ENCODE assay signal across 12 mouse cellular contexts in the genomic region with DNA sequence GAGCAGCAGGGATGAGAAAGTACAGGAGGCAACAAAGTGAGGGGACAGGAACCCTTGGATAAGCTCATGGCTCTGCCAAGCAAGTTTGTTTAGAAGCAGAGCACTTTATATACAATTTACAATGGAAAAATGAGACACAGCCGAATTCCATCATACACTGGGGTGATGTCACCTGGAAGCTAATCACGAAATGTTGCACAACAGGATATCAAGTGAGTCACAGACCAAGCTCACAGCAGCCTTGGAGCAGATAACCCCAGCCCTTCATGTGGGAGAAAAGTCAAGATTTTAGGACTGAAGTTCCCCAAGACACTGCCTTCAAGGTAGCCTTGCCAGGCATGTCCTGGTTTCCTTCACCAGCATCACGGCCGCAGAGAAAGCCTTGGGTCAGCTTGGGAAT. TPM values are rescaled to one million over a fixed set of nuclear protein-coding genes. Genes with fewer than 3 reads are reported as not detected.
A peak's percentile ranks its signal among the peaks of the same experiment; 100 is the strongest.
DNase-seq lines count a peak whose midpoint lies in the region; ATAC-seq and TF ChIP-seq lines count a peak whose summit lies in the region.
"Had no signal": no experiment of that assay in that cellular context is flagged by ENCODE, and none has a peak within 500 bp of the region (broad histone marks: within the 10 kb centered on the region; RNA-seq: fewer than 3 reads in every experiment).

No protein-coding gene starts in this region.

- H3K27me3 ChIP-seq in Patski = no peaks in the 10 kb centered on the region
- H3K27me3 ChIP-seq in heart, embryonic 13.5 days (replicated peaks) = no peaks in the 10 kb centered on the region
- H3K27me3 ChIP-seq in kidney, embryonic 14.5 days (ENCODE audit: control insufficient read depth, insufficient read depth, low read length) = no peaks in the 10 kb centered on the region
- H3K27me3 ChIP-seq: hindbrain, embryonic 15.5 days; midbrain, embryonic 13.5 days; neural tube, embryonic 15.5 days had no signal

- TF ChIP-seq CTCF in Patski (IDR thresholded peaks at IDR 0.05) = no peak

- H3K4me3 ChIP-seq in heart, embryonic 13.5 days = no peak overlapping the region
- no peak overlapping the region for H3K4me3 ChIP-seq in kidney, embryonic 14.5 days (ENCODE audit: low read length)
- H3K4me3 ChIP-seq: hindbrain, embryonic 15.5 days; midbrain, embryonic 13.5 days; neural tube, embryonic 15.5 days had no signal

- no peak overlapping the region for H3K9ac ChIP-seq in heart, embryonic 13.5 days
- H3K9ac ChIP-seq in kidney, embryonic 14.5 days (ENCODE audit: low read depth, low read length) = no peak overlapping the region
- H3K9ac ChIP-seq: hindbrain, embryonic 15.5 days; midbrain, embryonic 13.5 days; neural tube, embryonic 15.5 days had no signal

- H3K27ac ChIP-seq in heart, embryonic 13.5 days (replicated peaks) = 0 out of 2 replicates have a peak overlapping the region, but pooled peaks have one; percentile 17
- H3K27ac ChIP-seq in kidney, embryonic 14.5 days (ENCODE audit: low read depth, low read length) = no peak overlapping the region
- H3K27ac ChIP-seq: hindbrain, embryonic 15.5 days; midbrain, embryonic 13.5 days; neural tube, embryonic 15.5 days had no signal

- peak; percentile 75 for ATAC-seq in Patski
- no peak for ATAC-seq in heart, embryonic 13.5 days (ENCODE audit: extremely low read depth, insufficient number of reproducible peaks, low FRiP score, low TSS enrichment)
- peak; percentile 52; the same call in 1 of the 2 replicates for ATAC-seq in megakaryocyte progenitor cell, adult 5-6 weeks (replicated peaks; ENCODE audit: poor library complexity)
- no peak for ATAC-seq in kidney, embryonic 14.5 days (ENCODE audit: low FRiP score, low TSS enrichment)
- ATAC-seq in inflammation-experienced regulatory T-cells, adult 6 months = no peak
- ATAC-seq in frontal cortex, adult (ENCODE audit: low TSS enrichment) = no peak
- ATAC-seq: midbrain, embryonic 13.5 days had no signal

- DNase-seq in heart, adult 9 months (ENCODE audit: low spot score in 2 of 2) = peak; percentile 66 to 75
- DNase-seq in heart, postnatal 25 days (ENCODE audit: low spot score) = no peak
- DNase-seq in Patski (ENCODE audit: low read depth, low spot score) = peak; percentile 48
- DNase-seq: kidney, postnatal 4 days had no signal

- intact Hi-C loops in heart, postnatal 25 days (cut with DNase I) = no loop called here

- no peaks in the 10 kb centered on the region for H3K9me3 ChIP-seq in heart, embryonic 13.5 days
- no peaks in the 10 kb centered on the region for H3K9me3 ChIP-seq in kidney, embryonic 14.5 days (ENCODE audit: control insufficient read depth, low read length)
- H3K9me3 ChIP-seq: hindbrain, embryonic 15.5 days; midbrain, embryonic 13.5 days; neural tube, embryonic 15.5 days had no signal

- H3K4me2 ChIP-seq in heart, embryonic 13.5 days = no peak overlapping the region
- H3K4me2 ChIP-seq in kidney, embryonic 14.5 days (replicated peaks; ENCODE audit: low read depth, low read length) = no peak overlapping the region
- H3K4me2 ChIP-seq: hindbrain, embryonic 15.5 days; midbrain, embryonic 13.5 days; neural tube, embryonic 15.5 days had no signal

- in situ Hi-C loops in Patski (cut with MboI; ENCODE audit: low pct_unique_long_range_greater_than_20kb) = no loop called here

- CTCF ChIA-PET in Patski (lab: Charles Lee) = interaction anchor here (0.8 to 2.7 kb wide), 2 partner anchors 10 to 14 kb away, joined by 3 to 9 read pairs; no protein-coding TSS in a partner anchor

- peaks cover 79% of the 10 kb centered on the region for H3K4me1 ChIP-seq in heart, embryonic 13.5 days
- H3K4me1 ChIP-seq in kidney, embryonic 14.5 days (ENCODE audit: control insufficient read depth, insufficient read depth, low read length) = peaks cover 8% of the 10 kb centered on the region; the same call in 1 of the 2 replicates
- H3K4me1 ChIP-seq: midbrain, embryonic 13.5 days had no signal

- H3K36me3 ChIP-seq in heart, embryonic 13.5 days = peaks cover 4% of the 10 kb centered on the region; the same call in 1 of the 2 replicates
- H3K36me3 ChIP-seq in kidney, embryonic 14.5 days (ENCODE audit: control insufficient read depth, insufficient read depth, low read length) = no peaks in the 10 kb centered on the region
- H3K36me3 ChIP-seq: hindbrain, embryonic 15.5 days; midbrain, embryonic 13.5 days; neural tube, embryonic 15.5 days had no signal

- 51% methylated on average over 4 of the region's 4 CpGs for WGBS in heart, embryonic 13.5 days
- WGBS in kidney, embryonic 14.5 days = 83% methylated on average over 4 of the region's 4 CpGs

- POLR2A ChIA-PET in Patski (lab: Charles Lee) = no interaction called here

RNA-seq across cellular contexts. Expression of gene Atp11a, which starts 22.7 kb away (rescaled TPM):
- 10 to 100 TPM; 82.7 to 84.0 TPM for total RNA-seq in heart, postnatal 25 days (2021)
- polyA plus RNA-seq in Patski (2021) = 139 TPM
- 10.4 and 11.2 TPM in 2 replicates for polyA plus RNA-seq in heart, embryonic 13.5 days (2015; fragmentation: Nextera tagmentation; extraction: Ambion mirVana)
- total RNA-seq in megakaryocyte progenitor cell, adult 5-6 weeks (2015) = 14.5 and 17.1 TPM in 2 replicates
- 15.9 and 16.0 TPM in 2 replicates for total RNA-seq in megakaryocyte progenitor cell, adult 5-6 weeks (2017)
- 16.8 and 18.5 TPM in 2 replicates for polyA plus RNA-seq in kidney, embryonic 14.5 days (2014; fragmentation: Nextera tagmentation; extraction: Ambion mirVana)
- polyA plus RNA-seq in inflammation-experienced regulatory T-cells, adult 6 months (2017; shearing (Covaris generic)) = 1 to 10 TPM; 4.4 to 8.4 (median 5.9) TPM

Comparison
In these comparisons a context has a peak if more than half of its experiments do, and no peak if none do; other contexts are left out.
1. ATAC-seq: peak in Patski (single experiment) and megakaryocyte progenitor cell, adult 5-6 weeks (single experiment); none in heart, embryonic 13.5 days (single experiment), kidney, embryonic 14.5 days (single experiment), inflammation-experienced regulatory T-cells, adult 6 months (single experiment) and frontal cortex, adult (single experiment).